In genomic region chr19:28836651-28837410, GRCm38 (mm10) we compare ENCODE assay signal across 15 mouse cellular contexts. TPM values are rescaled to one million over a fixed set of nuclear protein-coding genes. Genes with fewer than 3 reads are reported as not detected.
DNase-seq lines count a peak whose midpoint lies in the region; ATAC-seq and TF ChIP-seq lines count a peak whose summit lies in the region.
"Had no signal": no experiment of that assay in that cellular context is flagged by ENCODE, and none has a peak within 500 bp of the region (broad histone marks: within the 10 kb centered on the region; RNA-seq: fewer than 3 reads in every experiment).

No protein-coding gene starts in this region.

- H3K4me2 ChIP-seq in hindbrain, embryonic 13.5 days, result 0 out of 2 replicates have a peak overlapping the region, but pooled peaks have one; percentile 82
- 0 out of 2 replicates have a peak overlapping the region, but pooled peaks have one; percentile 97 for H3K4me2 ChIP-seq in neural tube, embryonic 12.5 days (replicated peaks)
- H3K4me2 ChIP-seq: embryonic facial prominence, embryonic 15.5 days; heart, embryonic 13.5 days had no signal

- H3K27me3 ChIP-seq in hindbrain, embryonic 13.5 days, result peaks cover 25% of the 10 kb centered on the region
- H3K27me3 ChIP-seq in hindbrain, embryonic 10.5 days (ENCODE audit: insufficient read depth, poor library complexity, severe bottlenecking), result peaks cover 45% of the 10 kb centered on the region
- H3K27me3 ChIP-seq in neural tube, embryonic 12.5 days (replicated peaks), result 0 out of 2 replicates have a peak, but pooled peaks cover 3% of the 10 kb centered on the region
- H3K27me3 ChIP-seq in small intestine, adult 2 months (ENCODE audit: control insufficient read depth, insufficient read depth, low read length), result no peaks in the 10 kb centered on the region

- intact Hi-C loops in heart, postnatal 10 days (cut with DNase I), result no loop called here

- TF ChIP-seq POLR2A in small intestine, adult 2 months (IDR thresholded peaks at IDR 0.05; ENCODE audit: low read depth, low read length), result no peak

- 77% methylated on average over 11 of the region's 11 CpGs for WGBS in hindbrain, embryonic 13.5 days
- 74% methylated on average over 11 of the region's 11 CpGs for WGBS in hindbrain, embryonic 10.5 days
- 75% methylated on average over 11 of the region's 11 CpGs for WGBS in neural tube, embryonic 12.5 days
- WGBS in small intestine, adult 2 months, result 69% methylated on average over 11 of the region's 11 CpGs

- no peaks in the 10 kb centered on the region for H3K36me3 ChIP-seq in hindbrain, embryonic 13.5 days
- no peaks in the 10 kb centered on the region for H3K36me3 ChIP-seq in hindbrain, embryonic 10.5 days
- H3K36me3 ChIP-seq in neural tube, embryonic 12.5 days, result no peaks in the 10 kb centered on the region
- no peaks in the 10 kb centered on the region for H3K36me3 ChIP-seq in small intestine, adult 2 months (ENCODE audit: control insufficient read depth, insufficient read depth, low read length)
- H3K36me3 ChIP-seq: embryonic facial prominence, embryonic 15.5 days; heart, embryonic 13.5 days had no signal

- no peak for DNase-seq in hindbrain, embryonic 10.5 days (ENCODE audit: low spot score)
- DNase-seq in neural tube, embryonic 10.5 days (ENCODE audit: extremely low spot score, low spot score), result no peak
- DNase-seq in kidney, adult 9 months, result peak; percentile 91
- no peak for DNase-seq in Muller cell, postnatal 12 days (ENCODE audit: inconsistent ontology term)
- DNase-seq in heart, postnatal 10 days, result no peak
- DNase-seq: adrenal gland, adult 8-10 months; lung, postnatal 4 days; thymus, adult 18-20 months had no signal

- no peak for ATAC-seq in hindbrain, embryonic 13.5 days (ENCODE audit: low FRiP score)
- no peak for ATAC-seq in neural tube, embryonic 12.5 days (ENCODE audit: low FRiP score, low read depth)
- ATAC-seq: CD4-positive, CD25-positive, alpha-beta regulatory T cell, adult 4 months had no signal

- no peak overlapping the region for H3K27ac ChIP-seq in hindbrain, embryonic 13.5 days
- H3K27ac ChIP-seq in hindbrain, embryonic 10.5 days, result no peak overlapping the region
- no peak overlapping the region for H3K27ac ChIP-seq in neural tube, embryonic 12.5 days
- 0 out of 2 replicates have a peak overlapping the region, but pooled peaks have one; percentile 12 for H3K27ac ChIP-seq in small intestine, adult 2 months (ENCODE audit: insufficient read depth, low read depth, low read length)
- H3K27ac ChIP-seq: embryonic facial prominence, embryonic 15.5 days; heart, embryonic 13.5 days; liver, embryonic 14.5 days had no signal

- no peak overlapping the region for H3K9ac ChIP-seq in hindbrain, embryonic 13.5 days
- H3K9ac ChIP-seq in neural tube, embryonic 12.5 days, result no peak overlapping the region
- H3K9ac ChIP-seq: embryonic facial prominence, embryonic 15.5 days; heart, embryonic 13.5 days; liver, embryonic 14.5 days had no signal

- H3K4me1 ChIP-seq in hindbrain, embryonic 13.5 days (replicated peaks), result peaks cover 19% of the 10 kb centered on the region
- H3K4me1 ChIP-seq in hindbrain, embryonic 10.5 days (replicated peaks), result peaks cover 12% of the 10 kb centered on the region; the same call in 1 of the 2 replicates
- H3K4me1 ChIP-seq in neural tube, embryonic 12.5 days, result 0 out of 2 replicates have a peak, but pooled peaks cover 4% of the 10 kb centered on the region
- H3K4me1 ChIP-seq in small intestine, adult 2 months (ENCODE audit: control insufficient read depth, insufficient read depth, insufficient read length, low read length), result peaks cover 11% of the 10 kb centered on the region; the same call in 1 of the 2 replicates

- no peaks in the 10 kb centered on the region for H3K9me3 ChIP-seq in hindbrain, embryonic 13.5 days
- no peaks in the 10 kb centered on the region for H3K9me3 ChIP-seq in hindbrain, embryonic 10.5 days
- H3K9me3 ChIP-seq in neural tube, embryonic 12.5 days, result no peaks in the 10 kb centered on the region
- H3K9me3 ChIP-seq: embryonic facial prominence, embryonic 15.5 days; heart, embryonic 13.5 days had no signal

- TF ChIP-seq CTCF in small intestine, adult 2 months (IDR thresholded peaks at IDR 0.05; ENCODE audit: extremely low read depth, insufficient read length, insufficient replicate concordance, low read depth, low read length), result no peak

- peak overlapping the region; percentile 66; the same call in 1 of the 2 replicates for H3K4me3 ChIP-seq in hindbrain, embryonic 13.5 days
- H3K4me3 ChIP-seq in hindbrain, embryonic 10.5 days, result no peak overlapping the region
- H3K4me3 ChIP-seq in neural tube, embryonic 12.5 days, result no peak overlapping the region
- H3K4me3 ChIP-seq in small intestine, adult 2 months (ENCODE audit: low read depth, low read length), result peak overlapping the region; percentile 21; the same call in 1 of the 2 replicates
- H3K4me3 ChIP-seq: embryonic facial prominence, embryonic 15.5 days; heart, embryonic 13.5 days had no signal

RNA-seq across cellular contexts. Expression of gene Slc1a1, which starts 2.0 kb away (rescaled TPM):
- polyA plus RNA-seq in hindbrain, embryonic 13.5 days (2015; fragmentation: Nextera tagmentation; extraction: Ambion mirVana), result 22.1 and 23.0 TPM in 2 replicates
- 0.42 and 1.2 TPM in 2 replicates for polyA plus RNA-seq in hindbrain, embryonic 10.5 days (2016; fragmentation: Nextera tagmentation; extraction: Ambion mirVana)
- 11.4 and 12.0 TPM in 2 replicates for polyA plus RNA-seq in neural tube, embryonic 12.5 days (2016; fragmentation: Nextera tagmentation; extraction: Ambion mirVana)
- polyA plus RNA-seq in small intestine, adult 2 months (2012; rRNA removed), result 4.4 and 23.4 TPM in 2 replicates
- total RNA-seq in heart, postnatal 10 days (2021), result under 1 TPM; 0.45 to 0.89 TPM
- polyA plus RNA-seq: liver, embryonic 14.5 days had no signal

Comparison
In these comparisons a context has a peak if more than half of its experiments do, and no peak if none do; other contexts are left out.
1. H3K4me3 ChIP-seq: peak in hindbrain, embryonic 13.5 days (single experiment) and small intestine, adult 2 months (single experiment); none in hindbrain, embryonic 10.5 days (single experiment) and neural tube, embryonic 12.5 days (single experiment).